Comparison of ENCODE assay signal across 21 mouse cellular contexts in genomic region chr5:65910398-65910797, GRCm38 (mm10). TPM values are rescaled to one million over a fixed set of nuclear protein-coding genes. Genes with fewer than 3 reads are reported as not detected.
A peak's percentile ranks its signal among the peaks of the same experiment; 100 is the strongest.
DNase-seq lines count a peak whose midpoint lies in the region; TF ChIP-seq lines count a peak whose summit lies in the region.
"Had no signal": no experiment of that assay in that cellular context is flagged by ENCODE, and none has a peak within 500 bp of the region (broad histone marks: within the 10 kb centered on the region; RNA-seq: fewer than 3 reads in every experiment).

No protein-coding gene starts in this region.

- in situ Hi-C loops in CH12.LX (cut with MboI; ENCODE audit: low pct_ligation_motif_present, low pct_unique_long_range_greater_than_20kb, low sequenced_read_pairs) = no loop called here

- H3K9ac ChIP-seq in CH12.LX (ENCODE audit: insufficient read depth, low read depth) = no peak overlapping the region
- H3K9ac ChIP-seq: forebrain, embryonic 15.5 days; kidney, embryonic 15.5 days; limb, embryonic 13.5 days had no signal

- peak; percentile 36 for DNase-seq in gastrocnemius, postnatal 25 days
- DNase-seq in gastrocnemius, adult 8-10 months (ENCODE audit: low spot score in 2 of 2) = no peak
- peak; percentile 29 for DNase-seq in CH12.LX (ENCODE audit: extremely low read depth)
- DNase-seq in naive thymus-derived CD4-positive, alpha-beta T cell, adult 2 months (ENCODE audit: low read depth) = peak; percentile 63
- peak; percentile 89 for DNase-seq in thymus, postnatal 14 days
- no peak for DNase-seq in midbrain, embryonic 10.5 days (ENCODE audit: low spot score)
- DNase-seq in gastrocnemius, postnatal 14 days = no peak
- no peak for DNase-seq in cerebellum, adult 18-20 months
- DNase-seq: adrenal gland, postnatal 10 days; cerebellum, adult 9-11 months; heart, adult 2 months; heart, postnatal 4 days; lung, adult 2 months had no signal

- no peak overlapping the region for H3K4me2 ChIP-seq in CH12.LX (ENCODE audit: insufficient read depth, low read depth, poor library complexity, severe bottlenecking)
- H3K4me2 ChIP-seq: forebrain, embryonic 15.5 days; kidney, embryonic 15.5 days; limb, embryonic 13.5 days had no signal

- no peaks in the 10 kb centered on the region for H3K27me3 ChIP-seq in CH12.LX (replicated peaks)
- H3K27me3 ChIP-seq in midbrain, embryonic 10.5 days (ENCODE audit: low read depth, poor library complexity, severe bottlenecking) = no peaks in the 10 kb centered on the region
- H3K27me3 ChIP-seq: forebrain, embryonic 15.5 days; kidney, embryonic 15.5 days; limb, embryonic 13.5 days had no signal

- intact Hi-C loops in gastrocnemius, postnatal 14 days (cut with DNase I; ENCODE audit: low total_unique reads) = no loop called here

- TF ChIP-seq RAD21 in CH12.LX (IDR thresholded peaks at IDR 0.05; ENCODE audit: low read depth, low read length) = no peak

- no peaks in the 10 kb centered on the region for H3K9me3 ChIP-seq in CH12.LX (replicated peaks; ENCODE audit: low read length)
- peaks cover 14% of the 10 kb centered on the region; the same call in 1 of the 2 replicates for H3K9me3 ChIP-seq in midbrain, embryonic 10.5 days (replicated peaks)
- H3K9me3 ChIP-seq: forebrain, embryonic 15.5 days had no signal

- no peak overlapping the region for H3K4me3 ChIP-seq in CH12.LX (replicated peaks in 1 of 3; ENCODE audit: low read depth in 2 of 3, low read length in 2 of 3, poor library complexity in 1 of 3)
- H3K4me3 ChIP-seq in midbrain, embryonic 10.5 days = no peak overlapping the region
- H3K4me3 ChIP-seq: forebrain, embryonic 15.5 days; heart, adult 2 months; kidney, embryonic 15.5 days; limb, embryonic 13.5 days had no signal

- dilution Hi-C loops in CH12.LX (cut with MboI; ENCODE audit: extremely low pct_ligation_motif_present, extremely low pct_unique_long_range_greater_than_20kb, low sequenced_read_pairs) = no loop called here

- TF ChIP-seq CTCF in CH12.LX (conservative IDR thresholded peaks at IDR 0.05 in 1 of 2, IDR thresholded peaks at IDR 0.05 in 1 of 2; ENCODE audit: low read depth in 2 of 2, low read length in 2 of 2) = no peak

- TF ChIP-seq POLR2A in CH12.LX (IDR thresholded peaks at IDR 0.05; ENCODE audit: low read depth, low read length) = no peak

- TF ChIP-seq EP300 in CH12.LX (IDR thresholded peaks at IDR 0.05; ENCODE audit: low read length) = no peak

- H3K36me3 ChIP-seq in CH12.LX (replicated peaks in 1 of 2; ENCODE audit: control insufficient read depth in 1 of 2, insufficient read depth in 1 of 2, low read length in 1 of 2) = no peaks in the 10 kb centered on the region
- H3K36me3 ChIP-seq in midbrain, embryonic 10.5 days = no peaks in the 10 kb centered on the region
- H3K36me3 ChIP-seq: forebrain, embryonic 15.5 days; kidney, embryonic 15.5 days; limb, embryonic 13.5 days had no signal

- WGBS in midbrain, embryonic 10.5 days = 77% methylated on average over 4 of the region's 4 CpGs

- peaks cover 0 to 13% of the 10 kb centered on the region in 2 experiments; a peak in 2 of 4 replicates for H3K4me1 ChIP-seq in CH12.LX (ENCODE audit: control insufficient read depth in 1 of 2, insufficient read depth in 2 of 2)
- no peaks in the 10 kb centered on the region for H3K4me1 ChIP-seq in midbrain, embryonic 10.5 days
- H3K4me1 ChIP-seq: kidney, embryonic 15.5 days; limb, embryonic 13.5 days had no signal

- H3K79me2 ChIP-seq in CH12.LX (replicated peaks; ENCODE audit: control insufficient read depth, extremely low read depth, insufficient read depth, poor library complexity, severe bottlenecking) = no peaks in the 10 kb centered on the region

- H3K27ac ChIP-seq in CH12.LX (ENCODE audit: insufficient read depth, low read depth) = no peak overlapping the region
- H3K27ac ChIP-seq in midbrain, embryonic 10.5 days (replicated peaks) = no peak overlapping the region
- H3K27ac ChIP-seq: forebrain, embryonic 15.5 days; heart, adult 2 months; kidney, embryonic 15.5 days; limb, embryonic 13.5 days; macrophage had no signal

TF ChIP-seq in CH12.LX, 34 proteins besides CTCF, POLR2A, EP300 and RAD21:
- TF ChIP-seq JUND (conservative IDR thresholded peaks at IDR 0.05; ENCODE audit: low read depth, low read length) = no peak
- no peak for TF ChIP-seq NELFE (IDR thresholded peaks at IDR 0.05; ENCODE audit: low read depth, low read length)
- TF ChIP-seq MYC (IDR thresholded peaks at IDR 0.05; ENCODE audit: low read depth, low read length) = no peak
- no peak for TF ChIP-seq CHD2 (IDR thresholded peaks at IDR 0.05; ENCODE audit: low read length)
- TF ChIP-seq TBP (conservative IDR thresholded peaks at IDR 0.05; ENCODE audit: low read depth, low read length) = no peak
- TF ChIP-seq POLR2AphosphoS2 (IDR thresholded peaks at IDR 0.05; ENCODE audit: low read depth, low read length) = no peak
- TF ChIP-seq HCFC1 (IDR thresholded peaks at IDR 0.05; ENCODE audit: low read depth, low read length) = no peak
- TF ChIP-seq JUN (IDR thresholded peaks at IDR 0.05; ENCODE audit: insufficient read depth, low read depth, low read length) = no peak
- no peak for TF ChIP-seq NRF1 (IDR thresholded peaks at IDR 0.05; ENCODE audit: low read depth, low read length)
- no peak for TF ChIP-seq KAT2A (IDR thresholded peaks at IDR 0.05; ENCODE audit: insufficient replicate concordance, low read length)
- TF ChIP-seq IRF4 (IDR thresholded peaks at IDR 0.05; ENCODE audit: low read depth, low read length) = no peak
- no peak for TF ChIP-seq ZMIZ1 (IDR thresholded peaks at IDR 0.05; ENCODE audit: low read depth, low read length)
- no peak for TF ChIP-seq BHLHE40 (IDR thresholded peaks at IDR 0.05; ENCODE audit: low read depth, low read length)
- no peak for TF ChIP-seq MXI1 (IDR thresholded peaks at IDR 0.05; ENCODE audit: low read depth, low read length)

RNA-seq across cellular contexts. Expression of gene Chrna9, which starts 24.3 kb away (rescaled TPM):
- total RNA-seq in gastrocnemius, postnatal 25 days (2021) = 10 to 100 TPM in 1 of 2 experiments, 1 to 10 TPM in 1; 5.4 to 11.4 TPM
- total RNA-seq in gastrocnemius, adult 8-10 months (2022) = 10 to 100 TPM in 1 of 4 experiments, 1 to 10 TPM in 3; 1.3 to 28.8 (median 6.5) TPM
- total RNA-seq in CH12.LX (2012; rRNA removed) (not detected in 2 replicates), CH12.LX (2014; rRNA removed) (not detected in 2 replicates)
- polyA plus RNA-seq in CH12.LX (2012; ENCODE audit: insufficient read length, low read depth) = 0.57 TPM in 1 of 2 replicates, not detected in the other
- 0.10 TPM in 1 of 2 replicates, not detected in the other for polyA plus RNA-seq in midbrain, embryonic 10.5 days (2016; fragmentation: Nextera tagmentation; extraction: Ambion mirVana)
- 1 to 10 TPM; 3.9 to 6.8 TPM for total RNA-seq in gastrocnemius, postnatal 14 days (2021)
- total RNA-seq: layer of hippocampus, adult 18-20 months; left cerebral cortex, adult 18-20 months had no signal
- polyA plus RNA-seq: forebrain, embryonic 15.5 days; heart, adult 2 months; macrophage; midbrain, embryonic 16.5 days; stomach, embryonic 14.5 days had no signal

RNA-seq across cellular contexts. Expression of gene Rhoh, which starts 49.4 kb away (rescaled TPM):
- under 1 TPM; 0.18 to 0.29 TPM for total RNA-seq in gastrocnemius, postnatal 25 days (2021)
- under 1 TPM in 3 of 4 experiments, not detected in 1; 0.11 to 0.48 (median 0.29) TPM for total RNA-seq in gastrocnemius, adult 8-10 months (2022)
- total RNA-seq in CH12.LX (2012; rRNA removed) (18.9 and 23.3 TPM in 2 replicates), CH12.LX (2014; rRNA removed) (20.0 and 22.1 TPM in 2 replicates)
- 12.1 and 13.7 TPM in 2 replicates for polyA plus RNA-seq in CH12.LX (2012; ENCODE audit: insufficient read length, low read depth)
- polyA plus RNA-seq in midbrain, embryonic 10.5 days (2016; fragmentation: Nextera tagmentation; extraction: Ambion mirVana) = 0.22 and 0.27 TPM in 2 replicates
- total RNA-seq in gastrocnemius, postnatal 14 days (2021) = 1 to 10 TPM in 1 of 2 experiments, under 1 TPM in 1; 0.29 to 1.0 TPM

Comparison
In these comparisons a context has a peak if more than half of its experiments do, and no peak if none do; other contexts are left out.
1. DNase-seq: peak in gastrocnemius, postnatal 25 days (single experiment), CH12.LX (single experiment), naive thymus-derived CD4-positive, alpha-beta T cell, adult 2 months (single experiment) and thymus, postnatal 14 days (single experiment); none in gastrocnemius, adult 8-10 months (0 of 2), midbrain, embryonic 10.5 days (single experiment), gastrocnemius, postnatal 14 days (single experiment) and cerebellum, adult 18-20 months (0 of 2).
2. RNA of gene Rhoh, which starts 49.4 kb away (total RNA-seq): 18.9 to 23.3 TPM in CH12.LX; 0.29 to 1.0 TPM in gastrocnemius, postnatal 14 days, 0.18 to 0.29 TPM in gastrocnemius, postnatal 25 days and 0.11 to 0.48 TPM in gastrocnemius, adult 8-10 months; every median in the first group is over 4 times any median in the second.